Mouse (Mus musculus) T-helper 2 cell (primary cell): ENCODE measurements around the gene App.

Source experiments
- in situ Hi-C: fragments of 300-600 bp; cut with MboI, MseI; formaldehyde crosslinking; loops from one replicate; pipeline ENCODE4 v1.15.1; 2025; ENCODE audit warnings: high pct_unique_total_duplicates

Gene App

DNA sequence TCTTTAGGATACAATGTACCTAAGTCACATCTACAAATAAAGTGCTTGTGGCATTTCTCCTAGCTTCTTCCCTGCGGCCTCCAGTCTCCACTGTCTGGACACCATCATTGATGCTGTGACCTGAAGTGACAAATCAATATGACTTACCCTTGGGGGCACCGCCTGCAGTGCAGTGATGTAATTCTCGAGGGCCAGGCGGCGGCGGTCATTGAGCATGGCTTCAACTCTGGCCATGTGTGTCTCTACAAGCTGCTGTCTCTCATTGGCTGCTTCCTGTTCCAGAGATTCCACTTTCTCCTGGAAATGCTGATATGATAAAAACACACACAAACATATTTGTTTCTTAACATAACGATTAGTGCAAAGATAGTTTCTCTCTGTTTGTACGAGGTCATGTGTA, 148.9 kb downstream of the App start:
- in situ Hi-C loops: no loop called here

DNA sequence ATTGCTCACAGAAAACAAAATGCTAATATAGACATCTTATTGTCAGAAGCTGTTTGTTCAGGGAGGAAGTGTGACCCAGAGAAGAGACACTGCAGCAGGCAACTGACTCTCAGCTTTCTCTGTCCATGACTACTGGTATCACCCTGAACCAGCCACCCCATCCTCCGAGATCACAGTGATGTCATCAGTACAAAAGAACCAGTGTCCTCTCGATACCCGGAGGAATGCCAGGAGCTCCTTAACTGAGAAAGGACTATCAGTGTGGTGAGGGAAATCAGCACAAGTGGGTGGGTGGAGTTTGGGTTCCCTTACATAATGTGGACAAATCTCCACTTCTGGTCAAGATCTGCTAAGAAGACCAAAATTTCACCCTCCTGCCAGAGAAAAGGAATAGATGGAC, 150.5 kb downstream of the App start:
- in situ Hi-C loops: no loop called here

GRCm38 (mm10) chr16:85020696-85021323, 152.8 kb downstream of the App start:
- in situ Hi-C loops: no loop called here

DNA sequence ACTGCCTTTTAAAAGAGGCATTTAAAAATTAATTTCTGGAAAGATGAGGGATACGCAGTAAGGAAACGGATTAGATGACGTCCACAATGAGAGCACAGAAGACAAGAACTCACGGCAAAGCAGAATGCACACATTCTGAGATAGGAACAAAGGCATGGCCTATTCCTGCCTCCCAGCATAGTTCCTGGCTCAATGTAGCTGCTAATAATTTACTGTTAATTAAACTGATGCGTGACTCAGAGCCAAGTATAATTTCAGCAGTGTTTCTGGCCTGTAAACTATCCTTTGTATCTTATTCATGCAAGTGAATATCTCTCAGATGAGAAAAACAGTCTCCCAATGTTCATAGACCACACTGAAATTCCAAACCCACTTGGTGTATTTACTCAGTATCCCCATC, 154.3 kb downstream of the App start:
- in situ Hi-C loops: no loop called here

DNA sequence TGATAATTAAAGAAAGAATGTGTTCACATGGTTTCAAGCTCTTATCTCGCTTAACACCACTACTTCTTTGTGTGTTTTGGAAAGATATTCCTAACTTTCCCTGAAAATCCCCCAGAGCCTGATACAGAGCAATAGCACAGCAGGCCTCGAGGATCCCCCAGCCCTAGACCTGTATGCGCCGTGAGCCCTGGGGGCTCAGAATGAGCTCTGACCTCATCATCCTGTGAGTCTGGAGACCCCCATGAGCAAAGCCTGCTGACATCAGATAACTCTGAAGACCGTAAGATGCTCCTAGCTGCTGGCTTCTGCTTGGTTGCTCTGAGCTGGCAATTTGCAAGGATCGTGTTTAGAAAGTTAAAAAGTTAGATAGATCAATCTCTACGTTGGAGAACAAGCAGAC, 155.7 kb downstream of the App start:
- in situ Hi-C loops: no loop called here

DNA sequence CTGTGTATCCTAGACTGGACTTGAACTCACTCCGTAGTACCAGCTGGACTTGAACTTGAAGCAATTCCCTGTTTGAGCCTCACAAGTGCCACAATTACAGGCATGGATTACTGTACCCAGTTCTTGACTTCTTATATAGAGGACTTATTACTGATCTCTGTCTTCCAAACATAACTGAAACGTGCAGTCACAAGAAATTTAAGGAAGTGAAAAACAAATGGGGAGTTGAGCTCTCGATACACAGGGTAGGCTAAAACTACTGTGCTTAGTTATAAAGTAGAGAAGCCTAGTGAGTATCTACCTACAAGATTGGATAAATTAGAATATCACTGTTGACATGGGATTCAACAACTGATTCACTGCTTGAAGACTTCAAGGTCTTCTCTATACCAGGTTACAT, 160.9 kb downstream of the App start:
- in situ Hi-C loops: no loop called here

- in situ Hi-C loops: no loop called here
Observed at GRCm38 (mm10) chr16:85012172-85012571, 161.4 kb downstream of the App start.

- in situ Hi-C loops: no loop called here
Observed at GRCm38 (mm10) chr16:85010651-85011050, 162.9 kb downstream of the App start.

DNA sequence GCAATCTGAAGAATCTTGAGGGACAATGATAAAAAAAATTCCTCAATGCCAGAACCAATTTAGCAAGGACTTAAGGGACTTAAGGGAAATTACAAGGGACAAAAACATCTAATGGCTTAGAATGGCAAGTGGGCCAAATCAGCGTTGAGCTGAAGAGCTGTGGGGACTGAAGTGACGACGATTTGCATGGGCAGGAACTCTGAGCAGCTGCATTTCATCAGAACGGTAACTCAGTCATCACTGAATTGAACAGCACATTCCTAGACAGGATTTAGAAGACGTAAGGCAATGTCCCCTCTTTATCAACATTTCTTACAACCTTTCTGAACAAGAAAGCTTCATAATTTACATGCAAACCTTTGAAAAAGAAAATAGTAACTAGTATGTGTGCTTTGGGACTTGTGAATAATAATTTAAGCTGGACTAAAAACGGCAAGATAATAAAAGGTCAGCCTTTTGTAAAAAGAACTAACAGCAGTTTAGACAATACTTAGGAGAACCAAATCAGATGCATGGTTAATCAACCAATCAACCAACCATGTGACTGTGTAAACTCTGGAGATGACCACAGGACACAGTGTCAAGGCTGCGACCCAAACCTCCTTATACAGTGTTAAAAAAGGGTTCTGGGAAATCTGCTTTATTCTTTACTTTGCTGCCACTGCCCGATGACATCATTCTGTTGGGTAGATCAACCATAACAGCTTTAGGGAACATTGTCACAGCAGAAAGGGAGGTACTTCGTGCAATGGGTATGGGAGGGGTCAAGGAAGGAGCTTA, 164.5 kb downstream of the App start:
- in situ Hi-C loops: no loop called here

GRCm38 (mm10) chr16:85001939-85002556, 171.5 kb downstream of the App start:
- in situ Hi-C loops: no loop called here

GRCm38 (mm10) chr16:85000304-85000703, 173.3 kb downstream of the App start:
- in situ Hi-C loops: no loop called here

DNA sequence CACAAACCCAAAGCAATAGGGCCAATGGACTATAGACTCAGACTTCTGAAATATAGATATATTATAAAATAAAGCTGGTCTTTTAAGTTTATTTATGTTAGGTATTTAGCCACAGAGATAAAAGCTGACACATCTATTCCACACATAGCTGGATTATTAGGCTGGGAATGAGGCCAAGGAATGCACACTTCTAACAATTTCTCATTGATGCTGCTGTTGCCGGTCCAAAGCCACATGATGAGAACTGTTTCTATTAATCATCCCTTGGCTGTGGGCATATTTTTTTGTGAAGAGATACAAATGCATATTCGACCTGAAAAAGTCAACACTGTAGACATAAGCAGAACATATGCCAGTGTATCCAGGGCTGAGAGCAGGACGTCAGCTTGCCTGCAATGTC, 176.0 kb downstream of the App start:
- in situ Hi-C loops: no loop called here

- in situ Hi-C loops: no loop called here
Observed at GRCm38 (mm10) chr16:84995441-84995867, 178.1 kb downstream of the App start.

DNA sequence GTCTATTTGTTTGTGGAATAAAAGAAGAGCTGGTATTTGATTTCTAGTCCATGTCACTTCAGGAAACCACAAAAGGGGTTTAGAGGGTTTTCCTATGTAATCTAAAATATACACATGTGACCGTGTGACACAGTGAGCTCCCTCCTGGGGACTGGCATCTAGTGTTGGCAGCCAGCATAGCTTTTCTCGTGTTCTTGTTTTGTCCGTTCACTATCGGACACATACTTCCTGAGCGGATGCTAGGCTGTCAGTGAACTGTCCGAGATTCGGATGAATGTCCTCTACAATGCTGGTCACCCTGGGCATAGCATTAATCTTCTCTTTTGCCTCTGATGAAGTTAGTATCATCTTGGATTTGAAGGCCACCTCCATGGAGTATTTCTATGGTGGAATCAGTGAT, 180.7 kb downstream of the App start:
- in situ Hi-C loops: loop anchor here (5.0 kb wide), 1 partner anchor 36 kb away; no protein-coding TSS in a partner anchor

DNA sequence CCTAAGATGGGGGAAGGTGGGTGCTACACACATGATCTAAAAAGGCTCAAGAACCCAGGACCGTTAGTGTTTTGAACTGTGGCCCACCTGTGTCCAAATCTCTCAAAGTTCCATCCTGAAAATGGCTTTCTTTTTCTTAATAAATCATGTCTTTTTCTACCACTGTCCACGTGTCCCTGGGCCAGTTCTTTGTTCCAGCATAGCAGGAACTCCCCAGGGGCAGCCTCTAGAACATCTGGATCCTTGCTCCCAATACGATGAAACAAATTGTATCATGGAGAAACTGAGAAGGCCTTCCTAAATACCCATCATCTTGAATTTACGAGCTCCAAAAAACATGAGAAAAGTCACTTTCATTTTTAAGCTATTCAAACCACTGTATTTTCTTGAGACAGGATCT, 182.6 kb downstream of the App start:
- in situ Hi-C loops: loop anchor here (5.0 kb wide), 1 partner anchor 34 kb away; no protein-coding TSS in a partner anchor

DNA sequence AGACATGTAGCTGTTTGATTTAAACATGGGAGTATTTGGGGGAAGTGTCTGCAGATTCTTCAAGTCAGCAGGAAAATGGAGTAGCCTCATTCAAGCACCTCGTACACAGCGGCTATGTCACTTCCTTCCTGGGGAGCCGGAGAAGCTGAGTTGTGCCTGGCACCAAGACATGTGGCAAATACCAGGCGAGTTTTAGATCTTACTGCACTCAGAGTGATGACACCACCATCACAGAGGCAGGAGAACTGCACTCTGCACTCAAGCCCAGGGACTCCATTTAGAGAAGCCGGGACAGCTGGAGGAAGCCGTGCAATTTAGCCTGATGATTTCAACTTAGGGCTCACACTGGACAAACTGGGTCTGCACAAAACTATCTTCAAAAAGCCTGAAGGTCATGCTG, 183.6 kb downstream of the App start:
- in situ Hi-C loops: loop anchor here (5.0 kb wide), 1 partner anchor 33 kb away; no protein-coding TSS in a partner anchor

GRCm38 (mm10) chr16:84989476-84989875, 184.1 kb downstream of the App start:
- in situ Hi-C loops: no loop called here

DNA sequence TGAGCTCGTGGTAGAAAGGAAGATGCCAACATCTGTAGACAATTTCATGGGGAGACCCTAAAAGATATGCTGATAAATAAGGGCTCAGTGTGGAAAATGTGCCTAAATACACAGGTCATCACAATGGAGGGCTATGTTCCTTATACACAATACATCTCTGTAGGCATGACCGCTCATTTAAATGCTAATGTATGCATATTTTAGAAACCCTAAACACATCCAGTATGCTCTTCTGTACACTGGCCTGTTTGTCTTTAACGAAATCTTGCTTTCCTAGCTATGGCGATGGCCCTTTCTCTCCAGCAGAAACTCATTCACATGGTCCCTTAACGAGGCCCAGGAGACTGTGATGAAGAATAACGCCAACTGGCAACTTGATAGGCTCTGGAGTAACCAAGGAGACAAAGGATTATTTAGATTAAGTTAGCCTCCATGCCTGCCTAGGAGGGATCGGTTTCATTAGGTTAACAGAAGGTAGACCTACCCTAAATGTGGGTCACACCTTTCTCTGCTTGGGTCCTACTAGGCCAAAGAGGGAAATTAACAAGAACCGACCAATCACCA, 185.8 kb downstream of the App start:
- in situ Hi-C loops: no loop called here

DNA sequence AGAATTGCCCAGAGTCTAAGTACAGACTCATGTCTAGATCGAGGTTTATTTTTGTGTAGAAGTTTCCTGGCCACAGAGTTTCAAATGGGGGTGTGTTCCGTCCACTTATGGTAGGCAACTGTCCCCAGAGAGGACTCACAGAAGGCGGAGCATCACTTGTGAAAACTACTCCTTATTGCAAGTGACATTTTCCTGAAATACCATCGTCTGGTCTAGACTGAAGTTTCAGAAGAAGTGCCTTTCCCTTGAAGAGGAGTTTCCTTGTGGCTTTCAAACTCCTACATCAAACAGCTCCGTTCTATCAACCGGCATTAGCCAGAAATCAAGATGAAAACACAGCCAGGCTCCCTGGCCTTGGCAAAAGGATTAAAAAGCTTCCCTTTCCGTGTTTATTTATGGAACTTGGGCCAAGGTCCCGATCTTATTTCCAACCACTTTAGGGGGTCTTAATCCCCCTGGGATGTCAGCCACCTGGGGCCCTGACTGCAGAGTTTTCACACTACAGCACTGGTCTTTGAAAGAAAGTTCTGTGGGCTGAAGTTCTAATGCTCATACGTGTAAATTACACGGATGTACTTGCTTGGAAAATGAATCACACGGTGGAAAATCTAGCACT, 187.4 kb downstream of the App start:
- in situ Hi-C loops: no loop called here

- in situ Hi-C loops: no loop called here
Observed at GRCm38 (mm10) chr16:84985340-84985739, 188.2 kb downstream of the App start.

DNA sequence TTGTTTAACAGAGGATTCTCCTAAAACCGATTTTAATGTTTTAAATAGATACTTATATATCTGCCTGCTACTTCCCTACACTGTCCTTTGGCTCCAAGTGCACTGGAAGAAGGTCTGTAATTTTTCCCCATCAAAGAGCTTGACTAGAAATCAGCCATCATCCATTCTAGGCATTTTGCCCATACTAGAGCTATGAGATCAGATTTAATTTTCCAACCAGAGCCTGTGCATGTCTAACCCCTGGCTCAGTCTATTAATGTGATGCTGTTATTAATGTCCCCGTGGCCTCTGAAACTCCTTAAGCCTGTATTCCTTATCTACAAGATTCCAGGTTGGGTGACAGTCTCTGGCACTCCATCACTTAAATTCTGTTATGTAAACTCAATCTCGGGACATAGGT, 190.1 kb downstream of the App start:
- in situ Hi-C loops: no loop called here

GRCm38 (mm10) chr16:84982589-84982988, 191.0 kb downstream of the App start:
- in situ Hi-C loops: no loop called here
